Mouse (Mus musculus) right cerebral cortex, postnatal 25 days (tissue): ENCODE results near the gene Pycr1.
"Not testable (repeated sequence)": the region's sequence is repeated elsewhere in the genome, so short reads cannot be mapped to it uniquely, and the experiment has no call there.

Experiments used
- DNase-seq: peaks from one replicate; pipeline ENCODE4 v3.0.0; 2022

The Pycr1 gene

DNA sequence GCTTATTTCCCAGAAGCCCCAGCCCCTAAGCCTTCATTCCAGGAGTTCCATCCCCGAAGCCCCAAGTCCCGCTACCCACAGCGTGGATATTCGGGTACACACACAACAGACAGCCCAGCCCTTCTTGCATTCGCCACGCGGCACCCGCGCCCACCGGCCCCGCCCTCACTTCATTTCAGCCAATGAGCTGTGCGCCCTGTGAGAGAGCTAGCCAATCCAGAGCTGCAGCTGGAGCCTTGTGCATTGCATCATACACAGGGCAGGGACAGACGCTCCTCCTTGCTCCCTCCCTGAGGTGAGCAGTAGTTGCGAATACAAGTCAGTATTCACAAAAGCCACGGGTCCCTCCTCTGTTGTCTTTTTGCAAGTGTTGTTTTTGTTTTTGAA lies at the start of gene Pycr1:
Gene Pycr1 (minus strand): TSS at position 169 of the 387 bp plus-strand sequence.
- DNase-seq, result peak; percentile 93

DNA sequence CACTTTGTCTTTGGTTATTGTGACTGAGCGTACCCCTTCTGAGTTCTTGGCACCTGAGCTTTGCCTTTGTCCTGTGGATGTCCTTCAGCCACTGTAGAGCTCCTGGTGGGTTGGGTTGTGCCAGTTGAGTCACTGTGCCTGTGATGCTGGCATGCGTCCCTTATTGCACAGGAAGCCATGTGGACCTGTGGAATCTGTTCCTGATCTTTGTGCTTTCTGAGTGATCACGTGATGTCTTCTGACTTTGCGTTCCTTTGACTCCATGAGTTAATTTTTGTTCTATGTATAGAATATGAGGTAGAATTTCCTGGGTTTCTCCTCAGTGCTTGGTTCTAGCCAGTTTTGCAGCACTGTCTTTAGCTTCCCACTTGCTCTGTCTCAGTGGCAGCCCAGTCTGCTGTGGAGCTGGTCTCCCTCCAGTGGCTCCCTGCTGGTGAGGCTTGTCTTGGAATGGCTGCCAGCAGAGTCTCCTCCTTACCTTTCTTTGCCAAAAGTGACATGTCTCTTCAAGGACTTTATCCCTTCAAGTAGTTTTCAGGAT lies 49.0 kb upstream of the Pycr1 start:
- DNase-seq, result peak; percentile 28

DNA sequence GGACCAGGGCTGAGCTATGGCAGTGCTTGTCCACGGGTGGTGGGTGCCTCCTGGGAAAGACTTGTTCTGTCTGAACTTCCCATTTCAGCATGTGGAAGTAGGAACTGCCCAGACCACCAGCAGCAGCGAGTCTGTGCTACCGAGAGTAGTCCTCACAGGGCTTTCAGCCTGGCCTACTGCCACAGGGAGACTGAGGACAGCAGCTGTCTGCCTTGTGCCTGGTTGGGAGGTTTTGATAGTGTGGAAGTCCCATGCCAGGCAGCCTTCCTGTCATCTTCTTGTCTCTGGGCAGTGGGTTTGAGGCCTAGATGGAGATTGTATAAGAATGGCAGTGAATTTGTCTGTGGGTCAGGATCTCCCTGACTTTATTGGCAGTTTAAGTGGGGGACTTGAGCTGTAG lies 45.8 kb upstream of the Pycr1 start:
- DNase-seq, result no peak

DNA sequence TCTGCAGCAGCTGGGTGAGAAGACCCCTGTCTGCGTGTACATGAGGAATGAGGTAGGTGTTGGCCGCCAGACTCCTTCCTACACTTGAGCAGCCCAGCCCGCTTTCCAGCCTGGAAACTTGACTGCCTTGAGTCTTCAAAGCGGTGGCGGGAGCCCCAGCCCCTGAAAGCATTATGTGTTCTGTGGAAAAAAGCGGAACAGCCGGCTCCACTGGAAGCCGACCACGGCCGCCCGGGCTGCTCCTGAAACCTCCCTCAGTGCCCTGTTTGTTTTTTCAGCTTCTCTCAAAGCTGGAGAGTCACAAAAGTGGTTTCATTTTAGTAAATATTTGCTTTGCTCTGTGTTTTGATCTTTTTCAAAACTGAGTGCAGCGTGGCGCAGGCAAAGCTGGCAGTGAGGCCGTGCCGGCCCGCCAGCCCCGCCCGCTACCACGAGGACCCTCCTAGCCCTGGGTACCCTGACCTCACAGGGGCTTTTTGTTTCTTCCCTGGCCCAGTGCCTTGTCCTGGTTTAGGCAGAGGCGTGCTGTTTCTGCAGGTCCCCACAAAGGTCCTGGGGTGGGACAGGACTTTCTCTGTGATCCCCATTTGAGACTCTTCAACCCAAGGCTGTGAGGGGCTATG lies 43.2 kb upstream of the Pycr1 start:
- no peak for DNase-seq

DNA sequence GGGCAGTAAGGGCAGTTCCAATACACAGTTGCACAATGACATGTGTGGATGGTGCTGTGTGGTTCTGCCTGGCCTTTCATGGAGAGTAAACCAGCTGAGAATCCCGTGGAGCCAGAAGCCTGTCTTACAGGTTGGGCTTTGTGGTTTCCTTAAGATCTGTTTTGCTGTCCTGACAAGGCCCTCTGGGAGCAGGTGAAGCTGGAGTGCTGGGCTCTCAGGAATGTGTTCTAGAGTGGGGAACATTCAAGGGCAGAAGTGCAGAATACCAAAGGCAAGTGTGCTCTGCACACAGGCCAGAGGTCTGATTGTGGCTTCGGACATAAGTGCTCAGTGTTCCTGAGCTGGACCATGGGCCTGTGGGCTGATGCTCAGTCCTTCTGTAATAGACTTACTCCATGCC lies 41.1 kb upstream of the Pycr1 start:
- no peak for DNase-seq

DNA sequence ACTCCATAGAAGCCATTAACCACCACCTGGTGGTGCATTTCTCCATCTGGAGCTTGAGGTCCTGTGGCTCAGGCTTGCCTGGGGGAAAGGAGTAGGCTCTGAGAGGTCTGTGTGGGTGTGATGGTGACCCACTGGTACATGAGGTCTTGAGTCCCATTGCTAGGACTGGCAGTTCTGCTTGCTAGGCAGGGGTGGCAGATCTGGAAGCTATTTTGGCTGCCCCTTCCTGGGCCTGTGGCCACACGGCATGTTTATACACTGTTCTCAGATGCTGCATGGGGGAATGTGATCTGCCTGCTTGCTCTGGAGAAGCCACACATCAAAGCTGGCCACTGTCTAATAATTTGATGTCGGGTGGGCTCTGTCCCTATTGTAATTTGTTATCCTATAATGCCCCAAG lies 40.5 kb upstream of the Pycr1 start:
- no peak for DNase-seq

DNA sequence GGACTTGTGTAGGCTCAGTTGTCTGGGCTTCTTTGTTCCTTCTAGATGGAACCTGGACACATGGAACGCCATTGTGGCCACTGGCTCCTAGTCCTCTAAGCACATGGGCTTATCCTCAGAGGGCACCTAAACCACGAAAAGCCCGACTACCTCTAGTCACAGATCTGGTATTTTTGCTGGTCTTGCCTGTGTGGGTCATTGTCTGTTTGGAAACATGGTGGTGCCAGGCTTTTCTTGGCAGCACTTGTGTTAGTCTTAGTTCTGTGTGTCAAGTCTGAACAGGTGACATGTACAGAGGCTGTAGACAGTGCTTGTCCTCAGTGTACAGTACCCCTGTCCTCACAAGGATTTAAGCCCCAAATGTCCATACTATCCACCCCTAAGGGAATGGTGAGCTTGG lies 40.0 kb upstream of the Pycr1 start:
- DNase-seq, result no peak

DNA sequence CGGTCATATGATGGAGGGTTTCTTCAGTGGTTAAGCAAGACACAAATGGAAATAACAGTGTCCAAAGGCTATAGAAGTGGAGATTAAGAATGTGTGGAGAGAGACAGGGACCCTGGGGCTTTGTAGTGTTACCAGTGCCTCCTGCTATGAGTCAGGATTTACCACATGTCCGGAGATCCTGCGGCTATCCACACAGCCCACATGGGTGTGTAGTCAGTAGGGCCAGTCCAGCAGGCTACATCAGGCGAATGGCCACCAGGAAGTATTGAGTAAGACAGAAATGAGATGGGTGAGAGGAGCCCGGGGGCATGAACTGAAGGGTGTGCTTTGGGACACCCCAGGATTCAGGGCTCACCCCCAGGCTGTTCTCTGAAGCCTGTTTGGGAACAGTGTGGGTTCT lies 39.1 kb upstream of the Pycr1 start:
- no peak for DNase-seq

DNA sequence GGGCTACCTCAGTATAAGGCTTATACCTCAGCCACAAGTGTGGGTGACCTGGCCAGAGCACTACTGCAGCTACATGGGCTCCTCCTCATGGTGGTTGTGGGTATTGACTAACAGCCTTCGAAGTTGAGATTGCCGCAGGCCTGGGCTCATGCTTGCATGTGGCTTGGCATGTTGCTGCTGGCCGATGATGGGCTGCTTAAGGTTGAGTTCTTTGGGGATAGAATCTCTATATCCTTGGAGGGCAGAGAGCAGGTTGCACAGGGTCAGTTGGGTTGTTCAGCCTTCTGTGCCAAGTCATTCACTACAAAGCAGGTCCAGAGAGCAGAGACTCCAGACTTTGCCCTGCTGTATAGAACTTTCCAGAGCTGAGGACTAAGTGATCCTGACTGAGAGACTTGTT lies 36.3 kb upstream of the Pycr1 start:
- DNase-seq, result no peak

DNA sequence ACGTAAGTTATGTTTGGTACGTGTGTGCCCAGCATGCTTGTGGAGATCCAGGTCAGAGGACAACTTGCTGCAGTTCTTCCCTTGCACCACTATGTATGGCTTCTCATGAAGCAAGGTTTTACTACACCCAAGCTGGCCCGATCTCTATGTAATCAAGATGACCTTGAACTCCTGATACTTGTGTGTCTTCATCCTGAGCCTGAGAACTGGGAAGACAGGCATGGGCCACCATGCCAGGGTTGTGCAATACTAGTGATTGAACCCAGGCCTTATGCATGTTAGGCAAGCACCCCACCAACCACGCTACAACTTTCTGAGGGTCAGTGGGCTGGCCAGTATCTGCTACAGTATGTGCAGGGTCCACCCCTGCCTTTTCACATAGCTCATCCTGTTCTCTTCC lies 33.4 kb upstream of the Pycr1 start:
- no peak for DNase-seq

DNA sequence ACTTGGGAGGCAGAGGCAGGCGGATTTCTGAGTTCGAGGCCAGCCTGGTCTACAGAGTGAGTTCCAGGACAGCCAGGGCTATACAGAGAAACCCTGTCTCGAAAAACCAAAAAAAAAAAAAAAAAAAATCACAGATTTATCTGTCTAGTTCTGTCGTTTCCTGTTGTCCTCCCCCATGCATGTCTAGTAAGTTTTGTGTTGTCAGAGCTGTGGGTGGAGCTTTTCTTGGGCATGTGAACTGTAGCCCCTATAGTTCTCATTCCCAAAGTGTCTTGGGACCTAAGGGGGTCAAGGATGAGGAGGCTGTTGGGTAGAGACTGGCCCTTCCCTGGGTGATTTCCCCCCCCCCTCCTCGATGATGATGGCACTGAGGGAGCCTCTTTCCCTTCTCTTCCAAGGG lies 32.3 kb upstream of the Pycr1 start:
- not testable (repeated sequence) for DNase-seq

DNA sequence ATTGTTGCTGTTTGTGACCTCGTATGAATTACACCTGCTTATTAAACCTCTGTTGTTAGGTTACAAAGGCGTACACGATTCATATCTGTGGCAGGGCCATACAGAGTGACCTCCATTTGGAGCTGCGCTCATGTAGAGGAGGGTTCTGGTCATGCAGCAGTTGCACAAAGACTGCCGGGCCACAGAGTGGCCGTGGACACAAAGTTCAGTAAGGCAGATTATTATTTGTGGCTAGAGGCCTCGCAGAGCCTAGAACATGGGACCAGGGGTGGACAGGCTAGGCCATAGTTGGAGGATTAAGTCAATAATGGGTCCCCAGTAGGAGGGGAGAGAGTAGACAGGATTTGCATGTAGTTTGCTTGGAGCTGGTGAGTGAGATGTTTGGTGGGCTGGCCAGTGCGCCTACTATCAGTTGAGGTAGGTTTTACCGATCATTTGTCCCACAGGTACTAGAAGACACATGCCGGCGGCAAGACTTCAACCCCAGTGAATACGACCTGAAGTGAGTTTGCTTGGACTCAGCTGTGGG lies 30.1 kb upstream of the Pycr1 start:
- no peak for DNase-seq

DNA sequence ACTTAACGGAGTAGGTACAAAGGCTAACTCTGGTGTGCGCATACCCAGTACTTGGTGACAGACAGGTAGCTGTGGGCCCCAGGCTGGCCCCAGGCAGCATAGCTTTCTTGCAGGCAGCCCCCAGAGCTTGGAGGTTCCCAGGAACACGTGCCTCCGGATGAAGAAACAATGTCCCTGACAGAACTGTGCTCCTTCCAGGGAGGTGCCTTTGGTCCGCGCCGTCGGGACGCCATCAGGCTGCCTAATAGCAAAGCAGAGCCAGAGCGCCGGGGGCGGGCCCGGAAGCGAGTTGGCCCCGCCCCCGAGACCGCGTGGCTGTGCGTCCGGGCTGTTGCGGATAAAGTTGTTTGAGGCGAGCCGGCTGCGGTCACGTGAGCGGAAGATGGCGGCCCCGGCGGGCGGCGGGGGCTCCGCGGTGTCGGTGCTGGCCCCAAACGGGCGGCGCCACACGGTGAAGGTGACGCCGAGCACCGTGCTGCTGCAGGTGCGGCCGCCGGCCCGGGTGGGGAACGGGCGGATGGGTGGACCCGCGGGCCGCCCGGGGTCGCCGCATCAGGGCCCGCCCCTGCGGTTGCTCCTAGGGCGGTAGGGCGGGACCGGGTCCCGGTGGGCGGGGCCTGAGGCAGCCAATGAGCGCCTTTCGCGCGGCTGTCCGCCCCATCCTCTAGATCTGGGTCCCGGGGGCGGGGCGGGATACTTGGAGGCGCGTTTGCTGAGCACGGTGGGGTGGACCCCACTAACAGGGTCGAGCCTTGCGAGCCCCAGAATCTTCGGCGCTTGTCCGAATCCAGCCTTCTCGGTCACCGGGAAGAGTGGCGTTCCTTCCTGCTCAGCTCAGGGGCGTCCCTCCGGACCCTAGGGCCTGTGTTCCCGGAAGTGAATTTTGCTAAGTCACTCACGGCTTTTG lies 29.4 kb upstream of the Pycr1 start, which contains the start of gene Aspscr1:
Gene Aspscr1 (plus strand): TSS at position 287 of the 907 bp plus-strand sequence.
- DNase-seq, result peak; percentile 96

DNA sequence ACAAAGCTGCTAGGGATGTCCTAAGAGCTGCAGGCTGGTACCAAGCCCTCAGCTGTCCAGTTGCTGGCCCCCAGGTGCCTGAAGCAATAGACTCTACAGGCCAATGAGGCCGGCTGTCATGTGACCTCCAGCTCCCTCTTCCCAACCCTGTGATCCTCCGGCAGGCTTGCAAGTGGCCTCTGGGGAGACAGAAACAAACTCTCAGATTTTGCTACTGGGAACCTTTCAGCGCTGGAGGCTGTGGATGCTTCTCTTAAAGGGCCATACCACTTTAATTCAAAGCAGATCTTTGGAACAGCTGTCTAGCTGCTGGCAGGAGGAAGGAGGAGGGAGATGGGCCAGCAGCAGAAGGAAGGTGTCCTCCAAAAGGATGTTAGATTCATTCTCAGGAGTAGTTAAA lies 23.0 kb upstream of the Pycr1 start:
- DNase-seq, result no peak

DNA sequence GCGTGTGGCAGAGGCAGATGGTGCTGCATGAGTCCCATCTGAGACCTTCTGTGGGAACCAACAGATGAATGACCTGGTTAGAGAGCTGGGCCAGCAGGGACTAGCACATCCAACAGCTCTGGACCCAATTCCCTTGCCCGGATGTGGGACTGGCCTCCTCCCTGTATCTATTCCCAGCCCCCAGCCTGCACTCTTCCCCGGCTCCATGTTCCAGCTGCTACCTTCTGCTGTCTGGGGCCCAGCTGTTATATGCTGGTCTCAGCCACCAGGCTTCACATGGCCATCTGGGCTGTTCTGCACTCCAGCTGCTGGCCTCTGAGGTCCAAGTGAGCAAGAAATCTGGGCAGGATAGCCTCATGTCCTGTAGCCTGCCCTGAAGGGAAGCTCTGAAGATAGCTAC lies 21.8 kb upstream of the Pycr1 start:
- DNase-seq, result no peak

DNA sequence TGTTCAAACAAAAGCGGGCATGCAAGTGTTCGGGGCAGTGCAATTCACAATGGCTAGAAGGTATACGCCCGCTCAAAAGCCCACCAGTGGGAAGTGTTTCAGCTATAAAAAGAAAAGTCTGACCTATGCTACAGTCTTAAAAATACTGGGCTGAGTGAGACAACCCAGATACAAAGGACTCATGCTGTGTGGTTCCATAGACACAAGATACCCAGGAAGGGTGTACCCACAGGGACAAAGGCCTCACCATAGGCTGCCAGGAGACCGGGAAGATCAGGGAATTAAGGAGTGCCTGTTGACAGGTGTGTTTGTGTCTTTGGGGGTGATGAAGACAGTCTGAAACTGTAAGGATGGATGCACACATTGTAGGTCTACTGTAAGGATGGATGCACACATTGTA lies 20.1 kb upstream of the Pycr1 start:
- no peak for DNase-seq

DNA sequence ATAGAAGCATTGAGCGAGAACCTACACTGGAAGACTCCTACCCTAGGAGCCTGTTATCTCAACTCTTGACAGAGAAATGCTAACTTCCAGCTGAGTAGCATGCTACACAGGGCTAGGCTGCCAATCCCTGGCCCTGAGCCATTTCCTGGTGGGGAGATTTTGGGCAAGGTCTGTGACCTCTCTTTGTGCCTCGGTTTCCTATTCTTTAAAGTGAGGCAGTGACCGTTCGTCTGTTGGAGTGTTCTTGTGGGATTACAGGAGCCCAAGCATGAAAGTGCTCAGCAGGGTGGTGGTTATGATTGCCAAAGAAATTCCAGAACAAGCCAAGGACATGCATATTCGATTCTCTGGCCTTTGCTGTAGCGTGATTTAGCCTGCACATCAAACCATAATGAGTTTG lies 19.2 kb upstream of the Pycr1 start:
- no peak for DNase-seq

DNA sequence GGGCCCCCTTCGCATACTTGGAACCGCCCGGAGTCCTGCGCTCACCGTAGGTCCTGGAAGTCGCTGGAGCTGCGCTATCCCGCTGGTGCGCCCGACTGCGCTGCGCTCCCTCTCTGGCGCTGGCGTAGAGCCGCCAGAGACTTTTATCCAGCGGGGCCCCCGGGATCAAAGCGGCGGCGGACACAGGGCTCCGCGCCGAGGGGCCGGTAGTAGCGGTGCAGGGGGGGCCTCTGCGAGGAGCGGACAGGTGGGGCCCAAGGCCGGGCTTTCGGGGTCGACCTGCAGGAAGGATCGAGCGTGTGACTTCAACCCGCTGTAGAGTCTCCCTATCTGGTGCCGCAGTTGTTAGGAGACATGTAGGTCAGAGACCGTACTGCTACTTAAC lies 17.5 kb upstream of the Pycr1 start, which contains the start of gene Notum:
Gene Notum (minus strand): TSS at position 100 of the 385 bp plus-strand sequence.
- no peak for DNase-seq

DNA sequence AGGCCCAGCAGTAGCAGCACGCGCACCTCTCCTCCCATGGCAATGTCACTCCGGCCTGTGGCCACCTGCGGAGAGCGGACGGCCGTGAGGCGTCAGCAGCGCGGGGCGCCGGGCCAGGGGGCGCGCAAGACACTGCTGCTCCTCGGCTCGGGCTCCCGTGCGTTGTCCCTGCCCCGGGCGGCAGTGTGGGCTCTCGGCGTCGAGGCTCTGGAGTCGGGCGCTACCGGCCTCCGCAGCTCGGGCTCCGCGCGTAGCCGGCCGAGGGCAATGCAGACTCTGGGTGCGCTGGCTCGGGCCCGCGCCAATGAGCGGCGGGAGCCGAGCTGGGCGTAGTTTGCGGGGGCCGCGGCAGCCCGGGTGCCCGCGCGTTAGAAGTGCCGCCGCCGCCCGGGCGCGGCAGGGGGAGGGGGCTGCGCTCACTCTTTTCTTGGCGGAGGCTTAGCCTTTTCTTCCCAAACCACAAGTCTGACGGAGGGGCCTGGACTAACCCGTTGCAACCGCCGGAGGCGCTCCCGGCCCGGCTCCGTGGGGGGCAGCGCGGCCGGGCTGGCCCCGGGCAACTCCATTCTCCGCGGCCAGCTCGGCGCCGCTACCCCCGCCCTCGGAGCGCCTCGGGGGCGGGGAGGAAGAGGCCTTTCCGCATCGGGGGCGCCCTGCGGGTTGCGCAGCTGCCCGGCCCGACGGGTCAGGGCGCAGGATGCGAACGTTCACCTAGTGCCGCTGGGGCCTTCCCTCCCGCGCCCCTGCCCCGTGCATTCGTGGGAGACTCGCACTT lies 16.9 kb upstream of the Pycr1 start:
- no peak for DNase-seq

DNA sequence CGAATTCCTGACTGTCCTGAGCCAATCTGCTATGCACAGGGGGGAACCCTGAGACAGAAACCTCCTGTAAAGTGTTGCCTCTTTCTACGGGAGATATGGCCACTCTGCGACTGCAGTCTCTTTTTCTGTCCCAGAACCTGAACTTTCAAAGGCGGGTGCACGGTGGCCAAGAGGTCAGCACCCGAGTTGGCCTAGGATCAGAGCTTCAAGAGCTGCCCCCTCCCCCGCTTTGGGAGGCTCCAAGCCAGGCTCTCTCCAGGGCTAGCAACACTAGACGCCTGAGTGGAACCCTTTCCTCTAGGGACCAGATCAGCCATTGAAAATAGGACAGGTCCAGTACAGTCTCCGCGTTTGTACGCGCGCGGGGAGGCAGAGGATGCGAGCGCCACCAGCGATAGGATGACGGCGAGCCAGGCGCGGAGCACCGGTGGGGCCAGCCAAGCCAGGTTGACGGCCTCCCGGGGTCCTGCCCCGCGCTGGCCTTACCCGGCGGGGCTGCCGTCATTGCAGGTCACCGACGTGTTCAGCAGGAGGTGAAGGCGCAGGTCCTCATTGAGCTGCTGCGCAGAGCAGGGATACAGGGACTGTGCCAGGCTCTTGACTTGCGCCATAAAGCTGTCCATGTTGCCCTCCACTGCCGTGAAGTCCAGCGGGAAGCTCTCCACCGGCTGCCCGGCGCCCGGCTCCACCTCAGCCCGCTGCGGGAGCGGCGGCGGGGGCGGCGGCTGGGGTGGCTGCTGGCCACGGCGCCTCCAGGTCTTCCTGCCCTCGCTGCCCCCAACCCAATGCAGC lies 16.1 kb upstream of the Pycr1 start:
- no peak for DNase-seq

DNA sequence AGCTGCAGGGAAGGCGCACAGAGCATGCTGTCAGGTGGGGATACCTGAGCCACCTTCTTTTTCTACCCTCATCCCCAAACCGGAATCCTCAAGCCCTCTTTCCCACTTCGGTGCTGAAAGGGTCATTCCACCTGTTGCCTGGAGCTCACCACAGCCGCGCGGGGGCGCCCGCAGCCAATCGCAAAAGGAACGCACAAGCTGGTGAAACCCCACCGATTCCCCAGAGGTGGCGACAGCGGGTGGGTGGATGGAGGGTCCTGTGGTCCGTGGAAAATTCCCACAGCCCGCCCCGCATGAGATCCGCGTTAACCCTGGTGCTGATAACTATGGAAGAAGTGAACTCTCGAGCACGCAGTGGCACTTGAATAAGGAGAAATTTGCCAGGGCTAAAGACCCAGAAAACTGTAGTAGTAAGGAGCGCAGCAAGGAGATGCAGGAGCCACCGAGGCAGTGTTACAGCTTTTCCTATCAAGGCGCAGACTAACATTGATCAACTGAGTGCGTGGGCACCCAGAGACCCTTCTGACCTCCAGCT lies 15.4 kb upstream of the Pycr1 start:
- DNase-seq, result peak; percentile 72

DNA sequence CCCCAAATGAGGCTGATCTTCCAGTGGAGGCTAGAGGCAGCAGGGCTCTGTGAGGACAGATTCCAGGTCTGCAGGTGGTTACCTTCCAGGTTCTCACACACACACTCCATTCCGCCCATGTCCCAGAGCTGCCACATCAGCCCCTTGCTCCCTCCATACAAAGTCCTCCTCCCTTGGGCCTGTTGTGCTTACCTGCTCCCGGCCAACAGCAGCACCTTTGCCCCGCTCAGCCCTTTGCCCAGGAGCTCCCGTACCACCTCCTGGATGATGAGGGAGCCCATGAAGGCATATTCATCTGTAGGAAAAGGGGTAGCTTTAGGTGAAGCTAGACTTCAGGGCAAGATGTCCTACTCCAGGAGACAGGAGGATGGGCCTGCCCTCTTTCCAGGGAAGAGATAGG lies 13.7 kb upstream of the Pycr1 start:
- no peak for DNase-seq
